Mouse (Mus musculus): ENCODE measurements at regions not wholly inside any gene's neighbourhood (a gene's known extent, or its start where the extent isn't known, plus 50 kb on each side); places are given as distances from the start of the nearest gene placed in this dataset.

- DNase-seq (ENCODE audit: low spot score in 2 of 2), result no peak
These were observed 252.2 kb downstream of the S1pr1 start for GRCm38 (mm10) chr3:115462623-115463022.

Measured in heart, adult 9 months (tissue).